Mouse (Mus musculus) testis, adult 2 months (tissue): Measurements from ENCODE around the gene Hoxa3.

ENCODE experiments used
- CTCF ChIP-seq: fragments of 200-500 bp; IDR thresholded peaks from 2 replicates; pipeline ENCODE4 v1.5.1; 2012; ENCODE audit warnings: low read depth, mild to moderate bottlenecking, inconsistent platforms, low read length, moderate library complexity; ENCODE audit not compliant: control insufficient read depth, insufficient read depth, insufficient replicate concordance
- POLR2A ChIP-seq: fragments of 200-500 bp; IDR thresholded peaks from 2 replicates; pipeline ENCODE4 v1.6.1; 2012; ENCODE audit warnings: low read depth, mild to moderate bottlenecking, inconsistent platforms, low read length, moderate library complexity; ENCODE audit not compliant: control insufficient read depth

DNA sequence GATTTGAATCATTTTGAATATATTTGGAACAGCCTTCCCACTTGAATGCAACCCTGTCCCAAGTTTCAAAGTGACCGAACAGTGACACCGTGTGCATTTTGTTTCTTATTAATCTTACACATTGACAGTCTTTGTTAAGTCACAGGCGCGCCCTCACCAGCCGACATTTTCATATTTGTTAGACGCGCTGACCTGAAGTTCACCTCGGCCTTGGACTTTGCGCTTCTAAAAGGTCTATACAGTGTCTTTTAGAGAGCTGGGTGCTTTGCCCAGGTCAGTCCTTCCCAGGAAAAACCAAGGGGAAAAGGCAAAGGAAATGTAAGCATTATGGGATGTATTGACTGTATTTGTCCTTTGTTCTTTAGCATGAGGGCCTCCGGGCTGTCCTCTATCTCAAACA lies 18.4 kb downstream of the Hoxa3 start:
- TF ChIP-seq CTCF (no peak), POLR2A (no peak)
